Mouse (Mus musculus) megakaryocyte, embryonic 14.5 days (primary cell): Measurements from ENCODE around the gene Setd2. TPM values are rescaled to one million over a fixed set of nuclear protein-coding genes. Genes with fewer than 3 reads are reported as not detected.

Experiments
- H3K27me3 ChIP-seq: replicated peaks from 2 replicates; pipeline ENCODE3; 2012; ENCODE audit warnings: inconsistent platforms
- H3K36me3 ChIP-seq: replicated peaks from 2 replicates; pipeline ENCODE3; 2012; ENCODE audit warnings: low read length, inconsistent platforms, mixed read lengths
- H3K4me1 ChIP-seq: 2 replicates; pipeline ENCODE4 v1.6.1; 2012; ENCODE audit warnings: inconsistent platforms
- H3K4me3 ChIP-seq: replicated peaks from 2 replicates; pipeline ENCODE3; 2012; ENCODE audit warnings: moderate library complexity, mild to moderate bottlenecking, inconsistent platforms
- H3K9me3 ChIP-seq: 2 replicates; pipeline ENCODE4 v1.6.1; 2012; ENCODE audit warnings: inconsistent platforms
- FLI1 ChIP-seq: IDR thresholded peaks from 2 replicates; pipeline ENCODE4 v1.6.1; 2012; ENCODE audit warnings: low read length, inconsistent platforms, mixed read lengths
- GATA1 ChIP-seq: IDR thresholded peaks from 3 replicates; pipeline ENCODE4 v1.6.1; 2012; ENCODE audit warnings: mixed read lengths, low read length, inconsistent platforms, borderline replicate concordance
- polyA plus RNA-seq: library from polyadenylated mRNA; stranded (reverse); fragments of >175 nt; gene quantifications from 2 replicates; pipeline ENCODE4 v1.2.3, GENCODE M21; 2012; ENCODE audit warnings: low replicate concordance; ENCODE audit not compliant: insufficient read depth

Gene Setd2
- polyA plus RNA-seq, 1 experiment: 4.6 TPM

GRCm38 (mm10) chr9:110662844-110663243, 130.4 kb downstream of the Setd2 start:
- no peak for TF ChIP-seq FLI1
- TF ChIP-seq GATA1: no peak
- Histone ChIP-seq H3K4me1 (peaks cover 92% of the 10 kb centered on the region), H3K27me3 (no peaks in the 10 kb centered on the region), H3K4me3 (no peak overlapping the region), H3K9me3 (no peaks in the 10 kb centered on the region), H3K36me3 (peaks cover 51% of the 10 kb centered on the region)

DNA sequence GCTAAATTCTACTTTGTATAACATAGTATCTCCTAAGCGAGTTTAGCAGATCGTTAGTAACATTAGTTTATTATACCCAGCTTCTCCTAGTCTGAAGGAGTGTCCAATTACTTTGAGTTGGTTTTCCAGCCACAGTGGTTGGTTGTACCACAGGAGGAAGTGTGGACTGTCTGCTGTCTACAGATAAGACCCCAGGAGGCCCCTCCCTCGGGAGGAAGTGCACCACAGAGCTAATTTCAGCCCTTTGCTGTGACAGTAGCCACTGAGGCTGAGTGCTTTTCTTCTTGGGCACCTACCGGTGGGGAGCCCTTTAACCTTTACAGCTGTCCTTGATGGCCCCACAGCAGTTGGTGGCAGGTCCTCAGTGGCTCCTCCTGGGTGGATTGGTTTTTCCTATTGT, 133.5 kb downstream of the Setd2 start:
- Histone ChIP-seq H3K4me1 (peaks cover 95% of the 10 kb centered on the region), H3K4me3 (peak overlapping the region; percentile 90), H3K9me3 (no peaks in the 10 kb centered on the region), H3K27me3 (no peaks in the 10 kb centered on the region), H3K36me3 (peaks cover 59% of the 10 kb centered on the region)
- peak; percentile 95 for TF ChIP-seq FLI1
- peak; percentile 92 for TF ChIP-seq GATA1

DNA sequence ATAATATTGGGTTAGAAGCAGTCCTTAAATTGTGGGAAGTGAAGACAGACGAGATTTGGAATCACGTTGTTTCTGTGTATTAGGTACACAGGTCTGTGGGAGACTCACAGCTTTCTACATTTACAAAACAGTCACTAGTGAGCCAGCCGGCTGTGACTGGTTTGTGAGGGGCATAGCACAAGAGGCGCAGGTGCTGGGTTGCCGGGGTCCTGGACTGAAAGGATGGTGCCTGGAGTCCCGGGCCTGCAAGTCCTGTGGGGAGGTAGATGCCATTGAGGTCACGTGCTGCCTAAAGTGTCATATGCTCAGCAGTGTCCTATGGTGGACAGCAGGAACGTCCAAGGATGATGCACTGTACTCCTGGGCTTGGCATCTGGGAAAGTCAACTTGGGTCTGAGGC, 134.0 kb downstream of the Setd2 start:
- Histone ChIP-seq H3K9me3 (no peaks in the 10 kb centered on the region), H3K4me1 (peaks cover 95% of the 10 kb centered on the region), H3K27me3 (no peaks in the 10 kb centered on the region), H3K4me3 (peak overlapping the region; percentile 90), H3K36me3 (peaks cover 59% of the 10 kb centered on the region)
- TF ChIP-seq FLI1: no peak
- no peak for TF ChIP-seq GATA1

- Histone ChIP-seq H3K9me3 (no peaks in the 10 kb centered on the region), H3K36me3 (peaks cover 55% of the 10 kb centered on the region), H3K27me3 (no peaks in the 10 kb centered on the region), H3K4me1 (peaks cover 95% of the 10 kb centered on the region), H3K4me3 (peak overlapping the region; percentile 83)
- TF ChIP-seq FLI1 (no peak), GATA1 (no peak)
These were observed 134.9 kb downstream of the Setd2 start for GRCm38 (mm10) chr9:110667219-110667836.

Other genes starting within 250 kb of the Setd2 start
- gene Elp6, start 227.4 kb upstream of the Setd2 start, polyA plus RNA-seq: 4.5 and 9.2 TPM in 2 replicates
- 71.5 and 343 TPM in 2 replicates for gene Scap, start 199.3 kb upstream of the Setd2 start, polyA plus RNA-seq
- gene Ptpn23, start 124.4 kb upstream of the Setd2 start, polyA plus RNA-seq: 62.2 and 88.1 TPM in 2 replicates
- 8.2 TPM in 1 of 2 replicates, not detected in the other for gene Ngp, start 112.8 kb upstream of the Setd2 start, polyA plus RNA-seq
- gene Klhl18, start 55.9 kb upstream of the Setd2 start, polyA plus RNA-seq: 10.0 and 10.6 TPM in 2 replicates
- gene Kif9, start 55.6 kb upstream of the Setd2 start, polyA plus RNA-seq: 0.18 TPM in 1 of 2 replicates, not detected in the other
- 6.7 and 12.4 TPM in 2 replicates for gene Nradd, start 91.9 kb downstream of the Setd2 start, polyA plus RNA-seq
- 102 and 106 TPM in 2 replicates for gene Nbeal2, start 121.6 kb downstream of the Setd2 start, polyA plus RNA-seq
- 77.7 and 537 TPM in 2 replicates for gene Ccdc12, start 123.9 kb downstream of the Setd2 start, polyA plus RNA-seq
- gene Myl3, start 209.3 kb downstream of the Setd2 start, polyA plus RNA-seq: not detected in 2 replicates
- gene Pth1r, start 214.5 kb downstream of the Setd2 start, polyA plus RNA-seq: 0.11 TPM in 1 of 2 replicates, not detected in the other